Mouse (Mus musculus): Measurements from ENCODE around the gene Irf2bp1. TPM values are rescaled to one million over a fixed set of nuclear protein-coding genes. Genes with fewer than 3 reads are reported as not detected.

The Irf2bp1 gene
- polyA plus RNA-seq, 2 experiments = 6.8 TPM

DNA sequence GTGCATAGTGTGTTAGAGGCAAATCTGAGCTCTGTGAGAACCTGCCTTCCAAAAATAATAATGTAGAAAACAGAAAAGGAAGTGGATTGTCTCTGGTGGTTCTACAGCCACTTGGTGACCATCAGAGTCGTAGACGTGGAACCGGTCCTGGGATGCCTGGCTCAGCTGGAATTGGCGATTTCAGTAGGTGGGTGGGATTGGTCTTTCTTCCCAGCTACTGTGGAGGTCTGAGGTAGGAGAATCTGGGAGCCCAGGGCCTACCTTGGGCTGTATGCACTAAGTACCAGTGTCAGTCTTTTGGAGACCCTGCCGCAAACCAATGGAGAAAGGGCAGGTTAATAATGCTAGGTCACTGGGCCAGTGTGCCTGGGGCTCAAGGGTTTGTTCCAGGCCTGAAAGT, 10.8 kb upstream of the Irf2bp1 start:
- H3K27me3 ChIP-seq (ENCODE audit: control insufficient read depth, insufficient read depth, low read length) = peaks cover 48% of the 10 kb centered on the region
- H3K4me1 ChIP-seq (replicated peaks; ENCODE audit: control insufficient read depth in 2 of 2, insufficient read depth in 2 of 2, low read length in 1 of 2) = peaks cover 0 to 5% of the 10 kb centered on the region in 2 experiments; a peak in 1 of 4 replicates
- no peak for TF ChIP-seq CTCF (IDR thresholded peaks at IDR 0.05; ENCODE audit: low read depth)
- TF ChIP-seq EP300 (IDR thresholded peaks at IDR 0.05; ENCODE audit: low read depth) = no peak
- H3K9me3 ChIP-seq (ENCODE audit: control insufficient read depth, low read length) = no peaks in the 10 kb centered on the region
- H3K4me3 ChIP-seq (ENCODE audit: insufficient read depth in 1 of 2, low read depth in 2 of 2, low read length in 2 of 2) = no peak overlapping the region
- DNase-seq (ENCODE audit: low read depth in 3 of 3, low spot score in 3 of 3) (no peak), ATAC-seq (ENCODE audit: insufficient read depth) (no peak)
- no peak overlapping the region for H3K9ac ChIP-seq (replicated peaks)
- no peak overlapping the region for H3K27ac ChIP-seq
- H3K36me3 ChIP-seq (replicated peaks; ENCODE audit: control insufficient read depth, insufficient read depth, low read depth) = no peaks in the 10 kb centered on the region
- WGBS (ENCODE audit: insufficient replicate concordance) = 70% methylated on average over 5 of the region's 5 CpGs
- no peak overlapping the region for H3K4me2 ChIP-seq (ENCODE audit: low read depth)

DNA sequence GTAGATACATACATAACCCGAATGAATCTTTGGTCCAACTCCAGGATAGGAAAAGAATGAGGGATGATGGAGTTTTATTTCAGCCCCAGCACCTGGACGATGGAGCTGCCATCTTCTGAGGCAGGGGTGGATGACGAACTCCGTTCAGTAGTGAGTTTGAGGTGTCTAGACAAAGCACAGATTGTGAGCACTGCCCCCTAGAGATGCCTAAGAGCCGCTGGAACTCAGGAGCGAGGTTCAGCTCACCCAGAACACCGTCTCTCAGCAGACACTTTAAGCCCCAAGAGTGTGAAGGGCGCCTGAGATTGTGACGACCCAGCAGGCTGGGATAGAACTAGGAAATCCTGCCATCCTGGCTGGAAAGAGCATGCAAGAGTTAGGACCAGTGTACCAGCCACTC, 5.0 kb upstream of the Irf2bp1 start:
- WGBS (ENCODE audit: insufficient replicate concordance) = 52% methylated on average over 9 of the region's 9 CpGs
- Histone ChIP-seq H3K4me1 (replicated peaks; ENCODE audit: control insufficient read depth in 2 of 2, insufficient read depth in 2 of 2, low read length in 1 of 2) (peaks cover 15 to 19% of the 10 kb centered on the region in 2 experiments), H3K9ac (replicated peaks) (no peak overlapping the region), H3K27ac (no peak overlapping the region), H3K4me3 (ENCODE audit: insufficient read depth in 1 of 2, low read depth in 2 of 2, low read length in 2 of 2) (no peak overlapping the region), H3K9me3 (ENCODE audit: control insufficient read depth, low read length) (no peaks in the 10 kb centered on the region), H3K36me3 (replicated peaks; ENCODE audit: control insufficient read depth, insufficient read depth, low read depth) (no peaks in the 10 kb centered on the region), H3K4me2 (ENCODE audit: low read depth) (no peak overlapping the region), H3K27me3 (ENCODE audit: control insufficient read depth, insufficient read depth, low read length) (no peaks in the 10 kb centered on the region; the same call in 1 of the 2 replicates)
- no peak for DNase-seq (ENCODE audit: low read depth in 3 of 3, low spot score in 3 of 3)
- TF ChIP-seq EP300 (IDR thresholded peaks at IDR 0.05; ENCODE audit: low read depth) (no peak), CTCF (IDR thresholded peaks at IDR 0.05; ENCODE audit: low read depth) (0 out of 2 replicates have a peak, but pooled peaks have one; percentile 10)
- no peak for ATAC-seq (ENCODE audit: insufficient read depth)

DNA sequence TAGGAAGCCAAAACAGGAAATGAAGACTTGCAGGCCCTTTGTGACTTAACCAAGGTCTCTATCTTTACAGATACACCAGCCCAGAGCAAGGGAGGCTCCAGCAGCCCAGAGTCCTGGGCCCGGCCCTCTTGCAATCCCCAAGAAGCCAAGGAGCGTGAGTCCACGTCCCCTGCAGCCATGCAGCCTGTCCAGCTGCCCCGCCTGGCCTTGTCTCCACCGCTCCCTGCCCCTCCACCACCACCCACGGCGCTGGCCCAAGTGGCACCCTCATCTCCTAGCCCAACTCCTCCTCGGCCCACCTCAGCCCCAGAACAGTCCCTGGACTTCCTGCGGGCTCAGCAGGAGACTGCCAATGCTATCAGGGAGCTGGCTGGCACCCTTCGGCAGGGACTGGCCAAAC, 3.4 kb upstream of the Irf2bp1 start:
- 28% methylated on average over 10 of the region's 10 CpGs for WGBS (ENCODE audit: insufficient replicate concordance)
- DNase-seq (ENCODE audit: low read depth in 3 of 3, low spot score in 3 of 3) (no peak), ATAC-seq (ENCODE audit: insufficient read depth) (no peak)
- Histone ChIP-seq H3K27ac (no peak overlapping the region), H3K4me3 (ENCODE audit: insufficient read depth in 1 of 2, low read depth in 2 of 2, low read length in 2 of 2) (peak overlapping the region; percentile 35 to 53), H3K4me2 (ENCODE audit: low read depth) (peak overlapping the region; percentile 79), H3K9ac (replicated peaks) (peak overlapping the region; percentile 38), H3K9me3 (ENCODE audit: control insufficient read depth, low read length) (no peaks in the 10 kb centered on the region), H3K36me3 (replicated peaks; ENCODE audit: control insufficient read depth, insufficient read depth, low read depth) (no peaks in the 10 kb centered on the region), H3K4me1 (replicated peaks; ENCODE audit: control insufficient read depth in 2 of 2, insufficient read depth in 2 of 2, low read length in 1 of 2) (peaks cover 15 to 23% of the 10 kb centered on the region in 2 experiments), H3K27me3 (ENCODE audit: control insufficient read depth, insufficient read depth, low read length) (no peaks in the 10 kb centered on the region)
- no peak for TF ChIP-seq EP300 (IDR thresholded peaks at IDR 0.05; ENCODE audit: low read depth)
- no peak for TF ChIP-seq CTCF (IDR thresholded peaks at IDR 0.05; ENCODE audit: low read depth)

DNA sequence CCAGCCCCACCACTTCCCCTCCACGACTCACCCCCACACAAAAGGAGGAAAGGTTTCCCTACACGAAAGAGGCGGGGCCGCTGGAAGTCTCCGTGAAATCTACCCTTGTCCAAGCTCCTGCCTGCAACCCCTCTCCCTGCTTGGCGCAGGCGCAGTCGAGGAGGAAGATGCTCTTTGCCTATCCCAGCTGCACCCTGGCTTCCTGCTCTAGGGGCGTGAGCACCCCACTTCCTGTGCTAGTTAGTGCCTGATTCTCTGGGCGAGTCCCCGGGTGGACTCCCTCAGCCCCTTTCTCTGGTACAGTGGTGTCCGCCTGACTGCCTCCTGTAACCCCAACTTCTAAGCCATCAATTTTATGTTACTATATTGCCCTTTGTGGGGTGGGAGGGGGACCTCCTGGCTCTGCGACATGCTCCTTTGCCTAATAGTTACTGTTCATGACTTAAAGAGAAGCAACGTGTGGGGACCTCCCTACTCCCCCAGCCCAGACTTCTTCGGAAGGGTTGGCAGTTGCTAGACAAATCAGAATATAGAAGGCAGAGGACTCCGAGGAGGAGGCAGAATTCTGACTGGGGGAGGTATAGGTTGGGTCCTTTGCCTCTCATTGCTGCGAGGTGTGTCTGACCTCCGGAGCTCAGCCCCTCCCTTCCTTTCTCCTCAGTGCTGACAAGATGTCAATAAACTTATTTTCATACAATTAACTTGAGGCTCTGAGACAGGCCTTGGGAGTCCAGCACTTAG, 2.6 kb upstream of the Irf2bp1 start:
- H3K4me2 ChIP-seq (ENCODE audit: low read depth) = peak overlapping the region; percentile 79
- TF ChIP-seq EP300 (IDR thresholded peaks at IDR 0.05; ENCODE audit: low read depth) = no peak
- no peak for TF ChIP-seq CTCF (IDR thresholded peaks at IDR 0.05; ENCODE audit: low read depth)
- H3K4me1 ChIP-seq (replicated peaks; ENCODE audit: control insufficient read depth in 2 of 2, insufficient read depth in 2 of 2, low read length in 1 of 2) = peaks cover 15 to 23% of the 10 kb centered on the region in 2 experiments
- peak overlapping the region; percentile 35 to 53 for H3K4me3 ChIP-seq (ENCODE audit: insufficient read depth in 1 of 2, low read depth in 2 of 2, low read length in 2 of 2)
- no peaks in the 10 kb centered on the region for H3K36me3 ChIP-seq (replicated peaks; ENCODE audit: control insufficient read depth, insufficient read depth, low read depth)
- WGBS (ENCODE audit: insufficient replicate concordance) = 11% methylated on average over 18 of the region's 18 CpGs
- H3K27ac ChIP-seq = peak overlapping the region; percentile 23
- H3K9me3 ChIP-seq (ENCODE audit: control insufficient read depth, low read length) = no peaks in the 10 kb centered on the region
- ATAC-seq (ENCODE audit: insufficient read depth) (no peak), DNase-seq (ENCODE audit: low read depth in 3 of 3, low spot score in 3 of 3) (peak in 2 of 3 experiments; percentile 51 to 53)
- H3K27me3 ChIP-seq (ENCODE audit: control insufficient read depth, insufficient read depth, low read length) = no peaks in the 10 kb centered on the region
- H3K9ac ChIP-seq (replicated peaks) = peak overlapping the region; percentile 38

DNA sequence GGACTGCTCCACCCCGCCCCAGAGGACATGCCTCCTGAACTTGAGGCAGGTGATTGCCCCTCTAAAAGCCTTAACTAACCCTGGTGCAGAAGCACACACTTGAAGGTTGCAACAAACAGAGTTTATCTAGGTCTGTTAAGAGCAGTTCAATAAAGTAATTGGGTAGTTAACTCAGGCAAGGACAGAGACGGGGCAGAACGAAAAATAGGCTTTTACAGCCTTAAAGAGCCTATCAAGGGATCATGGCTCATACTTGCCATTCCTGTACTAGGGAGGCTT, 2.1 kb upstream of the Irf2bp1 start:
- 60% methylated on average over 3 of the region's 3 CpGs for WGBS (ENCODE audit: insufficient replicate concordance)
- H3K4me1 ChIP-seq (replicated peaks; ENCODE audit: control insufficient read depth in 2 of 2, insufficient read depth in 2 of 2, low read length in 1 of 2) = peaks cover 15 to 23% of the 10 kb centered on the region in 2 experiments
- peak overlapping the region; percentile 79 for H3K4me2 ChIP-seq (ENCODE audit: low read depth)
- TF ChIP-seq CTCF (IDR thresholded peaks at IDR 0.05; ENCODE audit: low read depth) (no peak), EP300 (IDR thresholded peaks at IDR 0.05; ENCODE audit: low read depth) (no peak)
- H3K27me3 ChIP-seq (ENCODE audit: control insufficient read depth, insufficient read depth, low read length) = no peaks in the 10 kb centered on the region
- H3K9ac ChIP-seq (replicated peaks) = peak overlapping the region; percentile 38; the same call in 1 of the 2 replicates
- peak overlapping the region; percentile 79 for H3K27ac ChIP-seq
- no peak overlapping the region for H3K4me3 ChIP-seq (ENCODE audit: insufficient read depth in 1 of 2, low read depth in 2 of 2, low read length in 2 of 2)
- no peaks in the 10 kb centered on the region for H3K36me3 ChIP-seq (replicated peaks; ENCODE audit: control insufficient read depth, insufficient read depth, low read depth)
- ATAC-seq (ENCODE audit: insufficient read depth) = no peak
- DNase-seq (ENCODE audit: low read depth in 3 of 3, low spot score in 3 of 3) = no peak
- H3K9me3 ChIP-seq (ENCODE audit: control insufficient read depth, low read length) = no peaks in the 10 kb centered on the region
